Mouse (Mus musculus) hindbrain, embryonic 10.5 days (tissue): ENCODE measurements around the gene Eppin. TPM values are rescaled to one million over a fixed set of nuclear protein-coding genes. Genes with fewer than 3 reads are reported as not detected.
"Not testable (repeated sequence)": the region's sequence is repeated elsewhere in the genome, so short reads cannot be mapped to it uniquely, and the experiment has no call there.

ENCODE experiments used
- DNase-seq: peaks from one replicate; pipeline ENCODE4 v3.0.0-alpha.2; 2017; ENCODE audit warnings: low spot score
- H3K27ac ChIP-seq: fragments of 300-500 bp; sonication (generic); 2 replicates; pipeline ENCODE4 v1.5.1; 2016; ENCODE audit warnings: mild to moderate bottlenecking, moderate library complexity
- H3K27me3 ChIP-seq: fragments of 300-500 bp; sonication (generic); 2 replicates; pipeline ENCODE4 v1.6.1; 2016; ENCODE audit warnings: mild to moderate bottlenecking; ENCODE audit not compliant: poor library complexity, insufficient read depth, severe bottlenecking
- H3K36me3 ChIP-seq: fragments of 300-500 bp; sonication (generic); 2 replicates; pipeline ENCODE4 v1.6.1; 2016; ENCODE audit warnings: mild to moderate bottlenecking, moderate library complexity
- H3K4me1 ChIP-seq: fragments of 300-500 bp; sonication (generic); replicated peaks from 2 replicates; pipeline ENCODE4 v1.6.1; 2016; ENCODE audit warnings: mild to moderate bottlenecking
- H3K4me3 ChIP-seq: fragments of 300-500 bp; sonication (generic); 2 replicates; pipeline ENCODE4 v1.5.1; 2016; ENCODE audit warnings: mild to moderate bottlenecking, moderate library complexity
- H3K9me3 ChIP-seq: fragments of 300-500 bp; sonication (generic); 2 replicates; pipeline ENCODE4 v1.6.1; 2016; ENCODE audit warnings: mild to moderate bottlenecking, moderate library complexity
- WGBS: fragments of 180-500 bp; shearing (Covaris S2); methylation state at CpG from one replicate; pipeline ENCODE4 v1.1.7; 2016; 5-methylcytosine and 5-hydroxymethylcytosine counted together
- polyA plus RNA-seq: library from polyadenylated mRNA; unstranded; fragments of >200 nt; fragmentation: Nextera tagmentation; extraction: Ambion mirVana; gene quantifications from 2 replicates; pipeline ENCODE4 v1.2.1, GENCODE M21; 2016

The Eppin gene
- polyA plus RNA-seq, 1 experiment from 2014 or later: not detected

- DNase-seq: peak; percentile 55
- Histone ChIP-seq H3K27me3 (no peaks in the 10 kb centered on the region), H3K27ac (peak overlapping the region; percentile 64), H3K36me3 (no peaks in the 10 kb centered on the region), H3K4me3 (no peak overlapping the region), H3K4me1 (no peaks in the 10 kb centered on the region), H3K9me3 (no peaks in the 10 kb centered on the region)
- 8% methylated on average over 4 of the region's 4 CpGs for WGBS
Measured at GRCm38 (mm10) chr2:164592014-164592413, 1.4 kb downstream of the Eppin start.

- H3K4me1 ChIP-seq: peaks cover 11% of the 10 kb centered on the region
- not testable (repeated sequence) for H3K27me3 ChIP-seq, H3K36me3 ChIP-seq, H3K4me3 ChIP-seq, H3K27ac ChIP-seq, DNase-seq, H3K9me3 ChIP-seq
- WGBS: 80% methylated on average over 13 of the region's 13 CpGs
Measured at GRCm38 (mm10) chr2:164585025-164585725, 8.2 kb downstream of the Eppin start, which contains the start of gene Wfdc6a. Wfdc6a (minus strand) TSS chr2:164585447.

GRCm38 (mm10) chr2:164573359-164573758 is 20.0 kb downstream of the Eppin start, which contains the start of gene Spint3:
Spint3 (minus strand) TSS chr2:164573459.
- 90% methylated on average over 6 of the region's 6 CpGs for WGBS
- DNase-seq, H3K27ac ChIP-seq, H3K4me1 ChIP-seq, H3K9me3 ChIP-seq, H3K36me3 ChIP-seq, H3K27me3 ChIP-seq, H3K4me3 ChIP-seq: not testable (repeated sequence)

GRCm38 (mm10) chr2:164567460-164567859 is 25.9 kb downstream of the Eppin start:
- H3K4me3 ChIP-seq: no peak overlapping the region
- H3K36me3 ChIP-seq: peaks cover 13% of the 10 kb centered on the region
- peaks cover 5% of the 10 kb centered on the region; the same call in 1 of the 2 replicates for H3K9me3 ChIP-seq
- peaks cover 6% of the 10 kb centered on the region for H3K27me3 ChIP-seq
- peaks cover 21% of the 10 kb centered on the region for H3K4me1 ChIP-seq
- H3K27ac ChIP-seq: no peak overlapping the region
- WGBS: 89% methylated on average over 5 of the region's 5 CpGs
- no peak for DNase-seq

- Histone ChIP-seq H3K36me3 (peaks cover 13% of the 10 kb centered on the region), H3K27ac (no peak overlapping the region), H3K27me3 (peaks cover 11% of the 10 kb centered on the region), H3K4me3 (no peak overlapping the region), H3K9me3 (peaks cover 5% of the 10 kb centered on the region; the same call in 1 of the 2 replicates), H3K4me1 (peaks cover 24% of the 10 kb centered on the region)
- 86% methylated on average over 2 of the region's 2 CpGs for WGBS
- no peak for DNase-seq
Measured at GRCm38 (mm10) chr2:164566997-164567396, 26.4 kb downstream of the Eppin start.

- WGBS: 80% methylated on average over 5 of the region's 5 CpGs
- Histone ChIP-seq H3K27me3 (peaks cover 24% of the 10 kb centered on the region), H3K4me1 (peaks cover 24% of the 10 kb centered on the region), H3K4me3 (peak overlapping the region; percentile 69; the same call in 1 of the 2 replicates), H3K36me3 (peaks cover 13% of the 10 kb centered on the region), H3K9me3 (peaks cover 5% of the 10 kb centered on the region; the same call in 1 of the 2 replicates), H3K27ac (0 out of 2 replicates have a peak overlapping the region, but pooled peaks have one; percentile 91)
- no peak for DNase-seq
Measured at GRCm38 (mm10) chr2:164564346-164564745, 29.0 kb downstream of the Eppin start.

GRCm38 (mm10) chr2:164563339-164564038 is 29.9 kb downstream of the Eppin start:
- Histone ChIP-seq H3K27ac (peak overlapping the region; percentile 91), H3K36me3 (peaks cover 13% of the 10 kb centered on the region), H3K27me3 (peaks cover 24% of the 10 kb centered on the region), H3K4me1 (peaks cover 24% of the 10 kb centered on the region), H3K4me3 (peak overlapping the region; percentile 69), H3K9me3 (peaks cover 5% of the 10 kb centered on the region; the same call in 1 of the 2 replicates)
- DNase-seq: peak; percentile 73
- under 1% methylated on average over 32 of the region's 32 CpGs for WGBS

- H3K9me3 ChIP-seq: peaks cover 5% of the 10 kb centered on the region; the same call in 1 of the 2 replicates
- peaks cover 24% of the 10 kb centered on the region for H3K27me3 ChIP-seq
- peak within 1 kb of the TSS; percentile 91 for H3K27ac ChIP-seq
- DNase-seq: peak; percentile 37
- 2% methylated on average over 24 of the region's 24 CpGs for WGBS
- peaks cover 24% of the 10 kb centered on the region for H3K4me1 ChIP-seq
- H3K4me3 ChIP-seq: peak within 1 kb of the TSS; percentile 69
- H3K36me3 ChIP-seq: peaks cover 13% of the 10 kb centered on the region
Measured at GRCm38 (mm10) chr2:164562391-164563188, 30.8 kb downstream of the Eppin start, which contains the start of gene Wfdc2. Wfdc2 (plus strand) TSS chr2:164562413.

- Histone ChIP-seq H3K27me3 (peaks cover 24% of the 10 kb centered on the region), H3K4me1 (peaks cover 24% of the 10 kb centered on the region), H3K36me3 (no peaks in the 10 kb centered on the region), H3K27ac (no peak overlapping the region), H3K9me3 (no peaks in the 10 kb centered on the region), H3K4me3 (no peak overlapping the region)
- DNase-seq: no peak
- WGBS: 91% methylated on average over 8 of the region's 8 CpGs
Measured at GRCm38 (mm10) chr2:164560106-164560505, 33.3 kb downstream of the Eppin start.

- no peak overlapping the region for H3K27ac ChIP-seq
- no peak overlapping the region for H3K4me3 ChIP-seq
- H3K36me3 ChIP-seq: no peaks in the 10 kb centered on the region
- peaks cover 24% of the 10 kb centered on the region for H3K27me3 ChIP-seq
- WGBS: 50% methylated on average over 16 of the region's 16 CpGs
- no peak for DNase-seq
- no peaks in the 10 kb centered on the region for H3K9me3 ChIP-seq
- peaks cover 19% of the 10 kb centered on the region for H3K4me1 ChIP-seq
Measured at GRCm38 (mm10) chr2:164558991-164559645, 34.3 kb downstream of the Eppin start.

GRCm38 (mm10) chr2:164558426-164558825 is 35.0 kb downstream of the Eppin start:
- Histone ChIP-seq H3K4me3 (no peak overlapping the region), H3K36me3 (no peaks in the 10 kb centered on the region), H3K27me3 (peaks cover 24% of the 10 kb centered on the region), H3K27ac (no peak overlapping the region), H3K9me3 (no peaks in the 10 kb centered on the region), H3K4me1 (peaks cover 12% of the 10 kb centered on the region)
- DNase-seq: no peak
- 84% methylated on average over 8 of the region's 8 CpGs for WGBS

GRCm38 (mm10) chr2:164551502-164551901 is 41.9 kb downstream of the Eppin start:
- Histone ChIP-seq H3K4me1 (peaks cover 15% of the 10 kb centered on the region), H3K27ac (no peak overlapping the region), H3K9me3 (no peaks in the 10 kb centered on the region), H3K4me3 (no peak overlapping the region), H3K27me3 (no peaks in the 10 kb centered on the region), H3K36me3 (no peaks in the 10 kb centered on the region)
- DNase-seq: no peak
- WGBS: 93% methylated on average over 9 of the region's 9 CpGs
